Mouse (Mus musculus): ENCODE results near the gene Dmbt1.
A peak's percentile ranks its signal among the peaks of the same experiment; 100 is the strongest.
"Not testable (repeated sequence)": the region's sequence is repeated elsewhere in the genome, so short reads cannot be mapped to it uniquely, and the experiment has no call there.

Gene Dmbt1

DNA sequence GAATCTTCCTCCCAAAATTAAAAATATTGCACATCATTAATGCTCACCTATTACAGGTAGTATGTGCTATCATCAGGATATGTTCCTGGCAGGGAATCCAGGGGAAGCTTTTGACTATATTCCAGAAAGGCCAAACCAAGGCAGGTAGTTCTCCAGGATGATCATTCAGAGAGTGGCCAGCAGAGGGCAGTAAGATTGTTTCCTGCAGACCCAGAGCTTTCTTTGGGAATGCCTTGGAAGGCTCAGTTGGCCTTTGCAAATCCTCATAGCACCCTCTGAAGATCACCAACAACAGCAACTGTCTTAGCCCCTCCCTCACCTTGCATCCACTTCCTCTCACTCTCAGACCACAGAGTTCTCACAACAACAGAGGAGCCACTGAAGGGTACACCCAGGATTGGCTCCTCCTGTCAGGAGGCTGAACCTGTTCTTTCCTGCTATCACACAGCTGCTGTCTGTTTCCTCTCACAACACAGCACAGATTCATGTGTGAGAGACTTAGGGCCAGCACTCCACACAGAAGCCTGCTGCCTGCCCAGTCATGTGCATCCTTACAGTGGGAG is 23.0 kb downstream of the Dmbt1 start:
- DNase-seq, result peak; percentile 3

DNA sequence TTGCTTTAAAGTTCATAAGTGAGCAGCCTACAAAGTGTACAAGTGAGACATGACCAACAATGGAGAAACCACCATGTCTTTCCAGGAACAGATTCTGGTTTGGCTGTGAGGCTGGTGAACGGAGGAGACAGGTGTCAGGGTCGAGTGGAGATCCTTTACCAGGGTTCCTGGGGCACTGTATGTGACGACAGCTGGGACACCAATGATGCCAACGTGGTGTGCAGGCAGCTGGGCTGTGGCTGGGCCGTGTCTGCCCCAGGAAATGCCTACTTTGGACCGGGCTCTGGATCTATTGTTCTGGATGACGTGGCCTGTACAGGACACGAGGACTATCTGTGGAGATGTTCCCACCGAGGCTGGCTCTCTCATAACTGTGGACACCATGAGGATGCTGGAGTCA is 26.1 kb downstream of the Dmbt1 start:
- DNase-seq, result not testable (repeated sequence)

DNA sequence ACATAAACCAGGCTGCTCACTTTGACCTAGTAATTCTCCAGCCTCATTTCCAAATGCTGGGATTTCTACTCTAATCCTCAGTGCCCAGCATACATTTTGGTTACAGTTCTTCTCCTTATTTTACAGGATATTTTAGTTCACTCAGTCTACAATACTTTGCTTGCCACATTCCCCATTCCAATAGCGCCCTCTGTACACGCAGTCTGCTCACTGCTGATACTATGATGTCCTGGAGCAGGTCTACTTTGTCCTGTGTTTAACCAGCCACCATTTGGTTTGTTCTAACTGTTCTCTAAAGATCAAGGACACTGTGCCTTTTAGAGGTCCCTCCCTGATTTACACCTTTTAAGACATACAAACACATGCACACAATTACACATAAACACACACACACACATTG is 28.0 kb downstream of the Dmbt1 start:
- DNase-seq, result not testable (repeated sequence)

DNA sequence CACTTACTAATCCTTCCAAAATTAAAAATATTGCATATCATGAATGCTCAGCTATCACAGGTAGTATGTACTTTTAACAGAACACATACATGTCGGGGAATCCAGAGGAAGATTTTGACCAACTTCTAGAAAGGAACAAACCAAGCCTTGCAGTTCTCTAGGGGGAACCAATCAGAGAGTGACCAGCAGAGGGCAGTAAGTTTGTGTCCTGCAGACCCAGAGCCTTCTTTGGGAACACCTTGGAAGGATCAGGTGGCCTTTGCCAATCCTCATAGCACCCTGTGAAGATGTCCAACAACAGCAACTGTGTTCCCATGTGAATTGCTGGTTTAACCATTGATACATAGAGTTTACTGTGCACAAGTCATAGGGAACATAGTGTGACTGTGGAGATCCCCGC is 30.7 kb downstream of the Dmbt1 start:
- DNase-seq, result no peak

DNA sequence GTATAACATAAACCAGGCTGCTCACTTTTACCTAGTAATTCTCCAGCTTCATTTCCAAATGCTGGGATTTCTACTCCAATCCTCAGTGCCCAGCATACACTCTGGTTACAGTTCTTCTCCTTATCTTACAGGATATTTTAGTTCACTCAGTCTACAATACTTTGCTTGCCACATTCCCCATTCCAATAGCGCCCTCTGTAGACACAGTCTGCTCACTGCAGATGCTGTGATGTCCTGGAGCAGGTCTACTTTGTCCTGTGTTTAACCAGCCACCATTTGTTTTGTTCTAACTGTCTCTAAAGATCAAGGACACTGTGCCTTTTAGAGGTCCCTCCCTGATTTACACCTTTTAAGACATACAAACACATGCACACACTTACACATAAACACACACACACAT is 36.3 kb downstream of the Dmbt1 start:
- DNase-seq, result peak; percentile 7

DNA sequence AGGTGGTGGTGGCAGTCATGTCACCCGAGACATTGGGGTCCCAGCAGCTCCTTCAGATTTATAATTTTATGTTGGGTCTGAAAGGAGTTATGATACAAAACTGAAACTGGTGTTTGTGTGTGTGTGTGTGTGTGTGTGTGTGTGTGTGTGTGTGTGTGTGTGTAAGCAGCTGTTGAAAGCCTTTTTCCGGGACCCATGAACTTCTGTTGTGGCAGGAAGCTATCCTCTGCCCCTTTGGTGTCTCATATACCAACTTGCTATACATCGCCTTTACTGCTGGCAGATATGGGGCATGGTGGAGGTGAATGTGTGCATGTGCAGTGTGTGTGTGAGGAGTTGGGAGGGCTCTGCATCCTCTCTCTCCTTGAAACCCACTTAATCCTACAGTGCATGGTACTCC is 41.6 kb downstream of the Dmbt1 start:
- not testable (repeated sequence) for DNase-seq

DNA sequence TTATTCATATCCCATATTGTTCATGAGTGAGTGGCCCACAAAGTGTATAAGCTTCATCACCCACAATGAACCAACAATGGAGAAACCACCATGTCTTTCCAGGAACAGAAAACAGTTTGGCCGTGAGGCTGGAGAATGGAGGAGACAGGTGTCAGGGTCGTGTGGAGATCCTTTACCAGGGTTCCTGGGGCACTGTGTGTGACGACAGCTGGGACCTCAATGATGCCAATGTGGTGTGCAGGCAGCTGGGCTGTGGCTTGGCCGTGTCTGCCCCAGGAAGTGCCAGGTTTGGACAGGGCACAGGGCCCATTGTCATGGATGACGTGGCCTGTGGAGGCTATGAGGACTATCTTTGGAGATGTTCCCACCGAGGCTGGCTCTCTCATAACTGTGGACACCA is 42.2 kb downstream of the Dmbt1 start:
- not testable (repeated sequence) for DNase-seq

DNA sequence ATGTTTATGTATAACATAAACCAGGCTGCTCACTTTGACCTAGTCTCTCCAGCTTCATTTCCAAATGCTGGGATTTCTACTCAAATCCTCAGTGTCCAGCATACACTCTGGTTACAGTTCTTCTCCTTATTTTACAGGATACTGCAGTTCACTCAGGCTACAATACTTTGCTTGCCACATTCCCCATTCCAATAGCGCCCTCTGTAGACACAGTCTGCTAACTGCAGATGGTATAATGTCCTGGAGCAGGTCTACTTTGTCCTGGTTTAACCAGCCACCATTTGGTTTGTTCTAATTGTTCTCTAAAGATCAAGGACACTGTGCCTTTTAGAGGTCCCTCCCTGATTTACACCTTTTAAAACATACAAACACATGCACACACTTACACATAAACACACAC is 44.1 kb downstream of the Dmbt1 start:
- DNase-seq, result peak; percentile 8

DNA sequence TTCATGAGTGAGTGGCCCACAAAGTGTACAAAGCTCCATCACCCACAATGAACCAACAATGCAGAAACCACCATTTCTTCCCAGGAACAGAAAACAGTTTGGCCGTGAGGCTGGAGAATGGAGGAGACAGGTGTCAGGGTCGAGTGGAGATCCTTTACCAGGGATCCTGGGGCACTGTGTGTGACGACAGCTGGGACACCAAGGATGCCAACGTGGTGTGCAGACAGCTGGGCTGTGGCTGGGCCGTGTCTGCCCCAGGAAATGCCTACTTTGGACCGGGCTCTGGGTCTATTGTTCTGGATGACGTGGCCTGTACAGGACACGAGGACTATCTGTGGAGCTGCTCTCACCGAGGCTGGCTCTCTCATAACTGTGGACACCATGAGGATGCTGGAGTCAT is 50.5 kb downstream of the Dmbt1 start:
- not testable (repeated sequence) for DNase-seq

DNA sequence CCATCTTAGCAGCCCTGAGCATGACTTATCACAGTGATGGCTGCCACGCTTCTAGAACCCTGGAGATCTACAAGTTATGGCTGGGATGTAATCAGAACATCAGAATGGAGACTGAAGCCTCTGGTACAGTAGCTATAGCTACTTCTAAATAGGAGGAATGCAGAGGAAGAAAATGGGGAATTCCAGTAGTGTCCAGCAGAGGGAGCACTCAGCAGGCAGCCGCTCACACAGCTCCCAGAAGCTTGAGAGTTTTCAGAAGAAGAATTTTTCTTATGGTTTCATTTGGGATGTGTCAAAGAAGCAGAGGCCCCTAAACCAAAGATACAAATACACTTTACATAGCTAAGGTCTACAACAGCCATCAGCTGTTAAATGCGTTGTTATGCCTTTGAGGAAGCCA is 80.6 kb downstream of the Dmbt1 start:
- DNase-seq, result peak; percentile 71

DNA sequence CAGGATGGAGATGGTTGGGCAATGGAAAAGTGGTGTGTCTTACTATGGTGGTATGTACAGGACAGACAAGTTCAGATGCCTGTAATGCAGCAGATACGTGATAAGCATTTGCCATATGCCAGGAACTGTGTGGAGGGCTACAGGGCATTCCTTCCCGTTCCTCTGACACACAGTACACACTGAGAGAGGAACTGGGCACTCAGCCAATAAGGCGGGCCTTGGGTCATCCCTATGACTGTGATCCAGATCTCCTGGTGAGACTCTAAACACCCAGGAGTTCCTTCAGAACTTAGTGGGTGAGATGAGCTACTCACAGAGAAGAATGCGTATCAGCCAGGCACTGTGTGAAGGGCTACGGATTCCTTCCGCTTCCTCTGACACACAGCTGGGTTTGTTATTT is 81.8 kb downstream of the Dmbt1 start:
- DNase-seq, result peak; percentile 7

DNA sequence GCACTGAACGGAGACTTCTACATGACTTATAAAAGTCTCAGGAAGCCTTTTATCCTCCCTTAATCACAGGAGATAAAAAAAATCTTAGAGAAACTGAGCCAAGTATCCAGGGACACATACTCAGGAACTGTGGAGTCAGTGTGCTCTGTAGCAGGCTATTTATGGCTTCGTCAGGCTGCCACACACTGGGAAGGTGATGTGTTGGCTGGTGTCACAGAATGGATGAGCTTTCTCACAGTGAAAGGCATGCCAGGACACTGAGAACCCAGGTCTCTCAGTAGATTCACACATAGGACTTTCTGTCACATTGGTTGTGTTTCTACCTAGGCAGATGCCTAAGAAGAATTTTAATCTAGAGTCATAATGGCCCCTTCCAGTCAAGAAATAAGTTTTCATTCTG is 82.6 kb downstream of the Dmbt1 start:
- DNase-seq, result peak; percentile 43

DNA sequence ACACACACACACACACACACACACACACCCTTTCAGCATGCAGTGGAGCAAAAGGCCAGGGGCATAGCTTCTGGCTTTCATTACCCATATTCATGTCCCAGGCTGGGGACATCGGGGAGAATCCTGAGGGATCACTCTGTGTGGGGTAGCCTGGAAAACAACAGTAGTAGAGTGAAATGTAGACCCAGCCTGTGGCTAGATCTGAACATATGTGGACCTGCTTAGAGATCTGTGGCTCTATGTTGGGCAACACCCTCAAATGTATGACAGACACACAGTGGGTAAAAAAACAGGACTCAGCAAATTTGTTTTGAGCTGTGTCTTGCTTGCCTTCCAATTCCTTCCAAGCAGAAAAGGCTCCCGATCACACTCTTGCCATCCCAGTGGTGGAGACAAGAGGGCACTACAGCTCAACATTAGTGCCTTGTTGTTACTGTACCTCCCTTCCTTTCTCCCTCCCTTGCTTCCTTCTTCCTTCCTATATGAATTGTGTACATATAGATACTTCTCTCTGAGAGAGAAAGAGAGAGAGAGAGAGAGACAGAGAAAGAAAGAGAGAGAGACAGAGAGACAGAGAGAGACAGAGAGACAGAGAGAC is 90.5 kb downstream of the Dmbt1 start:
- DNase-seq, result peak; percentile 2

DNA sequence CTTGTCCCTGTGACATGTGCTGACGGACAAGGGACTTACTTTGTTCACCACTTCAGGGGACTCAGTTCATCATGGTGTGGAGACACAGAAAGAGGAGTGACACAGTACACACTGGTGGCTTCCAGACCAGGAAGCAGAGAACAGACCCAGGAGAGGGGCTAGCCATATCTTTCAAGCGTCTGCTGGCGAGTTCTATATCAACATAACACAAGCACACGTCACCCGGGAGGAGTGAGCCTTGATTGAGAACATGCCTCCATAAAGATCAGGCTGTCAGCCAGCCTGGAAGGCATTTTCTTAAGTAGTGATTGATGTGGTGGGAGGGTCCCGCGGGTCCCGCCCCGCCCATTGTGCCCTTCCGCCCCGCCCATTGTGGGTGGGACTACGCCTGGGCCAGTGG is 98.2 kb downstream of the Dmbt1 start:
- DNase-seq, result no peak

DNA sequence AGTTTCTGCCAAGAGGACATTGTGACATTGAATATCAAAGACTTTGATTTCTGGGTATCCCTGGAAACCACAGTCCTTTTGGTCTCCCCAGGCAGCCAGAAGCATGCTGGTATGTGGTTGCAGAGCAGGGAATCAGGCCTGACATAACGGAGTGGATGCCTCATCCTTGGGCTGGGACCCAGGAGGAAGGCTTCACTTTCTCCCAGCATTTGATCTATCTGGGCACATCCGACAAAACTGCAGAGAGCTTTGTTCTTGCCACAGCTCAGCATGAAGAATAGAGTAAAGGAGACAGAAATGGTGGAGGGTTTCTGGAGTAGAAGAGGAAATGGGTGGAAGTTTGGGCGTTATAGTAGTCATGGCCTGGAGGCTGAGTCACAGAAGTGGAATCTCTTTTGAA is 101.3 kb downstream of the Dmbt1 start:
- DNase-seq, result no peak

DNA sequence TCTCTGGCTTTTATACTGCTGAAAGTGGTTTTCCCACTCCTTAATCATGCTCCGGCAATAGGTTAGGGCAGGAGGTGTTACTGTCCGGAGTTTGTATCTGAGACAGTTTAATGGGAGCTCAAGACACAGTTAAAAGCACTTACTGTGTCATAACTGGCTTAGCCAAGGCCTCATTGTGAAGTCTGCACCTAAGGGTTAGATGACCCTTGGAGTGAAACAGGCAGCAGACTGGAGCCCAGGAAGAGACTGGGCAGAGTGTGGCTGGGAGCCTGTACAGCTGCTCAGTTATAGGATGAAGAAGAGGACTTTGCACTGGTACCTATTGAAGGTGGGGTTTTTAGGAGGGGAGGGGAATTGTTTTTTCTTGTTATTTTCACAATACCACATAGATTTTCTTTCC is 114.4 kb downstream of the Dmbt1 start, which contains the start of gene 4933402N03Rik:
TSS of gene 4933402N03Rik (minus strand) at position 101 of the 400 bp plus-strand sequence.
- no peak for DNase-seq

DNA sequence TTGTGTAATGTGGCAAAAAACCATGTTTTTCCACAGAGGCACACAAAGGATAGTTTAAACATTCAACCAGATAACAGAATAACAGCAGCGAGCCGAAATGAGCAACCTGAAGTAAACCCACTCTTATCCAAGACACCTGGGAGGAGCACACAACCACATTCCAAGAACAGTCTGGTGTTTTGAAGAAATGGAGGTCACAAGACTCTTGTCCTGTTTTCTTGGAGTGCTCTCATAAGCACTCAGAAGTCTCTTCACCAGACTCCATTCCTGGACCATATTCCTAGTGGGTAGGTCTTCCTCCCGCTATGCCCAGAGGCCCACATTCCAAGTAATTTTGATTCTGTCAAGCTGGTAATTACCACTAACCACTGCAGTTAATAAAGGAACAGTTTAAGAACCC is 118.3 kb downstream of the Dmbt1 start:
- DNase-seq, result no peak

DNA sequence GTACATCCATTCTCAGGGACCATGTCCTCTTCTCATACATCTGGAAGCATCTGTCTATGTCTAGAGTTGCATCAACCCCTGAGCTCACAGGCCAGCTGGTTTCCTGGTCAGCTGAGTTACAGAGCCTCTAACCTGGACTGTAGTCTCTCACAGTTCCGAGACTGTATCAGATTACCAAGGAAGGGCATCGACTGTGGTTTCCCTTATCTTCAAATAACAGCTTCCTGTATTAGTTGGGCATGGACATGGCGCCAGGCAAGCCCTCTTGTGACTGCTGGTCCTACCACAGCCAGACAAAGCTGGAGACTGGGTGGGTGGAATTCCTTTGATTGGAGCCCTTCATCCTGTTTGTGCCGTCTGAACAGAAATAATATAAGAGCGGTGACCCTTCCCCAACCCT is 121.2 kb downstream of the Dmbt1 start:
- no peak for DNase-seq

DNA sequence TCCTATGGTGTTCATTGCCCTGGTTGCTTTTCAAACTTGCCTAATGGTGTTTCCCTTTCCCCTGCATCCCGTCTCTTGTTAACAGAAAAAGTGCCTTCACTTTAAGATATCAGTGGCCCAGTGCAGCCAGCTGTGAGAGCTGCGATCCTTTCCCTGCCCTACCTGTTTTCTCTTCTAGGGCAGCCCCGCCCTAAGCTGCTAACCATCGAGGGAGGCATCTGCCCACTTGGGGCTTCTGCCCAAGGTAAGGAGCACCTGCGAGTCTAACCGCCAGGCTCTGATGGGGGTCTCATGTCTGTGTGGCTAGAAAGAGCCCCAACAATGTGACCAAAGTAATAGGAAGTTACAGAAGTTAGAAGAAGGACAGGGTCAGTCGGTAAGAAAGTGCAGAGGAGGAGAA is 130.4 kb downstream of the Dmbt1 start:
- no peak for DNase-seq

DNA sequence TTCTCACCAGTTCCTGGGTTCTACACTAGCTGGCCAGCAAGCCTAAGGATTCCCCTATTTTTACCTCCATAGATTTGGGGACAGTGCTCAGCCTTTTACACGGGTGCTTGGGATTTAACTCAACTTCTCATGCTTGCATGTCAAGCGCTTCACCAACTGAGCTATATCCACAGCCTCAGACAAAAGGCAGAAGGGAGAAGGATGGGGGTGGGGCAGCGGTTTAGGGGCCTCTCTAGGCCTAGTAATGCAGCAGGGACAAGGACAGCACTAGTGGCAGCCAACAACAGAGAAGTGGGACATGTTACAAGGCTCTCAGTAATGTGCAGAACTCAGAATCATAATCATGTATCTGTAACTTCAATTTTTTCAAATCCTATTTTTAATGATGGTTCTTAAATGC is 135.9 kb downstream of the Dmbt1 start:
- no peak for DNase-seq

DNA sequence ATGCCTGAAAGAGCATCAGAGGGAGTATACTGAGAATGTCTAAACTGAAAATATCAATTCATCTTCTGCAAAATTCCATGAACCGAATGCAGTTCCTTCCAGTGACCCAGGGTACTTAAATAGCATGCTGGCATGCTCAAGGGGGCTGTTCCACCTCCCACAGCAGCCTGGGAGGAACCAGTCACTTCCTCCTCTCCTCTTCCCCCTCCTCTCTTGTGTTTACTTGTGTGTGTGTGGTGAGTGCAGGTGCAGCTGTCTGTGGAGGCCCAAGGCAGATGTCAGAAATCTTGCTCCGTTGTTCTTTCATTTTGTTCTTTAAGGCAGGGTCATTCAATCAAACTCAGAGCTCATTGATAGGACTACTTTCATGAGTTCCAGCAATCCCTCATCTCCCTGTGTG is 137.2 kb downstream of the Dmbt1 start:
- no peak for DNase-seq

All from right cerebral cortex, adult 18-20 months (tissue).